Mouse (Mus musculus) left cerebral cortex, adult 2 months (tissue): ENCODE results near the gene Gm16513. TPM values are rescaled to one million over a fixed set of nuclear protein-coding genes. Genes with fewer than 3 reads are reported as not detected.
"Not testable (repeated sequence)": the region's sequence is repeated elsewhere in the genome, so short reads cannot be mapped to it uniquely, and the experiment has no call there.

Experiments used
- DNase-seq, 2 experiments: peaks; one replicate each; pipeline ENCODE4 v3.0.0; 2021 to 2022; ENCODE audit warnings: low spot score in 2 of 2, mixed read lengths in 1 of 2; ENCODE audit errors: extremely low spot score in 1 of 2
- H3K27ac ChIP-seq: fragments of 200-600 bp; 2 replicates; pipeline ENCODE4 v1.8.1; 2022
- H3K4me3 ChIP-seq: fragments of 200-600 bp; 2 replicates; pipeline ENCODE4 v1.8.1; 2022
- intact Hi-C: fragments of 180-260 bp; cut with DNase I; formaldehyde crosslinking; loops from one replicate; pipeline ENCODE4 v1.15.1; 2025
- long read RNA-seq, 2 experiments: library from polyadenylated mRNA; stranded (forward); transcript quantifications; one replicate each; pipeline ENCODE4 v2.0.0; 2021; ENCODE audit warnings: borderline mapping rate in 2 of 2
- total RNA-seq, 2 experiments: library from RNA; stranded (reverse); gene quantifications; 2 replicates each; pipeline ENCODE4 v1.2.3; 2021

Gm16513 gene
- not detected for total RNA-seq
- long read RNA-seq, experiment 1 = 0 reads
- long read RNA-seq, experiment 2 = 0 reads

- H3K4me3 ChIP-seq, DNase-seq, intact Hi-C loops, H3K27ac ChIP-seq: not testable (repeated sequence)
Measured at GRCm38 (mm10) chr5:95182324-95182723, at the start of gene Gm16513. TSS of gene Gm16513 (plus strand) at chr5:95182624.

Other genes starting within 250 kb of the Gm16513 start
- gene Gm6367, start 194.0 kb upstream of the Gm16513 start, total RNA-seq = not detected
- not detected for gene Gm7942, start 75.7 kb upstream of the Gm16513 start, total RNA-seq
- gene Gm10424, start 90.1 kb downstream of the Gm16513 start, total RNA-seq = not detected
- not detected for gene Gm3259, start 123.3 kb downstream of the Gm16513 start, total RNA-seq